Mouse (Mus musculus): ENCODE data around the gene Gkn2.

GRCm38 (mm10) chr6:87332380-87332779, 40.8 kb upstream of the Gkn2 start:
- TF ChIP-seq SMC3 (IDR thresholded peaks at IDR 0.05; ENCODE audit: low read depth, low read length), result no peak
- TF ChIP-seq NELFE (IDR thresholded peaks at IDR 0.05; ENCODE audit: low read depth, low read length), result no peak
- no peak for TF ChIP-seq RCOR1 (IDR thresholded peaks at IDR 0.05; ENCODE audit: low read depth, low read length)
- no peak for TF ChIP-seq ZNF384 (IDR thresholded peaks at IDR 0.05; ENCODE audit: low read depth, low read length)
- no peak for TF ChIP-seq GABPA (IDR thresholded peaks at IDR 0.05; ENCODE audit: low read depth, low read length)
- no peak for TF ChIP-seq TBP (IDR thresholded peaks at IDR 0.05; ENCODE audit: low read depth, low read length)
- no peak for TF ChIP-seq CTCF (IDR thresholded peaks at IDR 0.05 in 2 of 3, conservative IDR thresholded peaks at IDR 0.05 in 1 of 3; ENCODE audit: control insufficient read depth in 1 of 3, insufficient read depth in 1 of 3, low read depth in 2 of 3, low read length in 3 of 3, poor library complexity in 1 of 3, severe bottlenecking in 1 of 3)
- no peak for TF ChIP-seq POLR2A (IDR thresholded peaks at IDR 0.05; ENCODE audit: control insufficient read depth in 1 of 2, insufficient read depth in 1 of 2, low read depth in 1 of 2, low read length in 2 of 2, poor library complexity in 1 of 2)
- no peak for TF ChIP-seq POLR2AphosphoS2 (IDR thresholded peaks at IDR 0.05; ENCODE audit: low read length)
- TF ChIP-seq ZC3H11A (IDR thresholded peaks at IDR 0.05; ENCODE audit: low read depth, low read length), result no peak
- no peak for TF ChIP-seq TAL1 (IDR thresholded peaks at IDR 0.05; ENCODE audit: low read length)
- no peak for TF ChIP-seq MEF2A (IDR thresholded peaks at IDR 0.05; ENCODE audit: extremely low read depth, insufficient replicate concordance, low read depth, low read length, poor library complexity, severe bottlenecking)
- TF ChIP-seq EP300 (IDR thresholded peaks at IDR 0.05; ENCODE audit: low read depth in 1 of 2, low read length in 2 of 2), result no peak
- TF ChIP-seq KAT2A (conservative IDR thresholded peaks at IDR 0.05; ENCODE audit: low read depth, low read length), result no peak

Data from MEL (cell line).